Mouse (Mus musculus): ENCODE measurements around the gene Ppp1r2. TPM values are rescaled to one million over a fixed set of nuclear protein-coding genes. Genes with fewer than 3 reads are reported as not detected.

Gene Ppp1r2
- total and polyA plus RNA-seq, 2 experiments from 2014 or later, result 59.6 to 104 TPM

GRCm38 (mm10) chr16:31231591-31231990, 43.5 kb downstream of the Ppp1r2 start:
- Histone ChIP-seq H3K9me3 (ENCODE audit: low read length) (no peaks in the 10 kb centered on the region), H3K9ac (replicated peaks; ENCODE audit: low read length) (no peak overlapping the region), H3K36me3 (ENCODE audit: insufficient read depth, low read length) (no peaks in the 10 kb centered on the region), H3K4me2 (ENCODE audit: low read depth, low read length) (no peak overlapping the region), H3K4me3 (ENCODE audit: low read length) (no peak overlapping the region), H3K27ac (no peak overlapping the region), H3K27me3 (ENCODE audit: insufficient read depth, low read length) (no peaks in the 10 kb centered on the region), H3K4me1 (ENCODE audit: insufficient read depth, low read length) (peaks cover 9% of the 10 kb centered on the region)
- ATAC-seq (no peak), DNase-seq (ENCODE audit: low spot score) (no peak)
- TF ChIP-seq CTCF (IDR thresholded peaks at IDR 0.05; ENCODE audit: low read depth), result no peak
- 80% methylated on average over 5 of the region's 5 CpGs for WGBS

GRCm38 (mm10) chr16:31227746-31228145, 47.3 kb downstream of the Ppp1r2 start:
- DNase-seq (ENCODE audit: low spot score) (no peak), ATAC-seq (no peak)
- H3K27ac ChIP-seq, result no peak overlapping the region
- no peak overlapping the region for H3K4me2 ChIP-seq (ENCODE audit: low read depth, low read length)
- WGBS, result 97% methylated on average over 1 of the region's 1 CpGs
- H3K9ac ChIP-seq (replicated peaks; ENCODE audit: low read length), result no peak overlapping the region
- H3K36me3 ChIP-seq (ENCODE audit: insufficient read depth, low read length), result no peaks in the 10 kb centered on the region
- no peak overlapping the region for H3K4me3 ChIP-seq (ENCODE audit: low read length)
- no peaks in the 10 kb centered on the region for H3K9me3 ChIP-seq (ENCODE audit: low read length)
- no peak for TF ChIP-seq CTCF (IDR thresholded peaks at IDR 0.05; ENCODE audit: low read depth)
- H3K27me3 ChIP-seq (ENCODE audit: insufficient read depth, low read length), result no peaks in the 10 kb centered on the region
- no peaks in the 10 kb centered on the region for H3K4me1 ChIP-seq (ENCODE audit: insufficient read depth, low read length)

GRCm38 (mm10) chr16:31215271-31215670, 59.8 kb downstream of the Ppp1r2 start:
- no peak overlapping the region for H3K4me2 ChIP-seq (ENCODE audit: low read depth, low read length)
- 93% methylated on average over 4 of the region's 4 CpGs for WGBS
- no peaks in the 10 kb centered on the region for H3K27me3 ChIP-seq (ENCODE audit: insufficient read depth, low read length)
- ATAC-seq (no peak), DNase-seq (ENCODE audit: low spot score) (no peak)
- H3K4me3 ChIP-seq (ENCODE audit: low read length), result no peak overlapping the region
- no peak overlapping the region for H3K27ac ChIP-seq
- no peaks in the 10 kb centered on the region for H3K36me3 ChIP-seq (ENCODE audit: insufficient read depth, low read length)
- no peaks in the 10 kb centered on the region for H3K4me1 ChIP-seq (ENCODE audit: insufficient read depth, low read length)
- no peak overlapping the region for H3K9ac ChIP-seq (replicated peaks; ENCODE audit: low read length)
- H3K9me3 ChIP-seq (ENCODE audit: low read length), result no peaks in the 10 kb centered on the region
- no peak for TF ChIP-seq CTCF (IDR thresholded peaks at IDR 0.05; ENCODE audit: low read depth)

GRCm38 (mm10) chr16:31213463-31213862, 61.6 kb downstream of the Ppp1r2 start:
- DNase-seq (ENCODE audit: low spot score), result no peak

GRCm38 (mm10) chr16:31211503-31211902, 63.6 kb downstream of the Ppp1r2 start:
- H3K9ac ChIP-seq (replicated peaks; ENCODE audit: low read length), result no peak overlapping the region
- no peak for TF ChIP-seq CTCF (IDR thresholded peaks at IDR 0.05; ENCODE audit: low read depth)
- no peak for DNase-seq (ENCODE audit: low spot score)
- 56% methylated on average over 9 of the region's 9 CpGs for WGBS
- no peak overlapping the region for H3K4me3 ChIP-seq (ENCODE audit: low read length)
- no peaks in the 10 kb centered on the region for H3K4me1 ChIP-seq (ENCODE audit: insufficient read depth, low read length)
- H3K27me3 ChIP-seq (ENCODE audit: insufficient read depth, low read length), result no peaks in the 10 kb centered on the region
- no peak overlapping the region for H3K27ac ChIP-seq
- H3K9me3 ChIP-seq (ENCODE audit: low read length), result no peaks in the 10 kb centered on the region
- no peak overlapping the region for H3K4me2 ChIP-seq (ENCODE audit: low read depth, low read length)
- ATAC-seq, result no peak
- no peaks in the 10 kb centered on the region for H3K36me3 ChIP-seq (ENCODE audit: insufficient read depth, low read length)

More at GRCm38 (mm10) chr16:31213463-31213862, 61.6 kb downstream of the Ppp1r2 start:
- 84% methylated on average over 6 of the region's 6 CpGs for WGBS
- H3K36me3 ChIP-seq (ENCODE audit: insufficient read depth, low read length), result no peaks in the 10 kb centered on the region
- H3K4me2 ChIP-seq (ENCODE audit: low read depth, low read length), result no peak overlapping the region
- no peaks in the 10 kb centered on the region for H3K9me3 ChIP-seq (ENCODE audit: low read length)
- no peak for ATAC-seq
- H3K4me1 ChIP-seq (ENCODE audit: insufficient read depth, low read length), result no peaks in the 10 kb centered on the region
- no peak overlapping the region for H3K27ac ChIP-seq
- no peak for TF ChIP-seq CTCF (IDR thresholded peaks at IDR 0.05; ENCODE audit: low read depth)
- no peaks in the 10 kb centered on the region for H3K27me3 ChIP-seq (ENCODE audit: insufficient read depth, low read length)
- H3K4me3 ChIP-seq (ENCODE audit: low read length), result no peak overlapping the region
- H3K9ac ChIP-seq (replicated peaks; ENCODE audit: low read length), result no peak overlapping the region

- H3K27me3 ChIP-seq (ENCODE audit: insufficient read depth, low read length), result no peaks in the 10 kb centered on the region
- H3K9ac ChIP-seq (replicated peaks; ENCODE audit: low read length), result no peak overlapping the region
- ATAC-seq (no peak), DNase-seq (ENCODE audit: low spot score) (no peak)
- H3K4me1 ChIP-seq (ENCODE audit: insufficient read depth, low read length), result no peaks in the 10 kb centered on the region
- H3K9me3 ChIP-seq (ENCODE audit: low read length), result no peaks in the 10 kb centered on the region
- no peak for TF ChIP-seq CTCF (IDR thresholded peaks at IDR 0.05; ENCODE audit: low read depth)
- H3K36me3 ChIP-seq (ENCODE audit: insufficient read depth, low read length), result no peaks in the 10 kb centered on the region
- no peak overlapping the region for H3K4me2 ChIP-seq (ENCODE audit: low read depth, low read length)
- WGBS, result 75% methylated on average over 4 of the region's 4 CpGs
- no peak overlapping the region for H3K27ac ChIP-seq
- H3K4me3 ChIP-seq (ENCODE audit: low read length), result no peak overlapping the region
These were observed 64.6 kb downstream of the Ppp1r2 start for GRCm38 (mm10) chr16:31210453-31210852.

- Histone ChIP-seq H3K4me3 (ENCODE audit: low read length) (no peak overlapping the region), H3K9ac (replicated peaks; ENCODE audit: low read length) (no peak overlapping the region), H3K9me3 (ENCODE audit: low read length) (no peaks in the 10 kb centered on the region), H3K4me1 (ENCODE audit: insufficient read depth, low read length) (no peaks in the 10 kb centered on the region), H3K27me3 (ENCODE audit: insufficient read depth, low read length) (no peaks in the 10 kb centered on the region), H3K36me3 (ENCODE audit: insufficient read depth, low read length) (no peaks in the 10 kb centered on the region), H3K4me2 (ENCODE audit: low read depth, low read length) (no peak overlapping the region), H3K27ac (no peak overlapping the region)
- no peak for TF ChIP-seq CTCF (IDR thresholded peaks at IDR 0.05; ENCODE audit: low read depth)
- WGBS, result 83% methylated on average over 5 of the region's 5 CpGs
- DNase-seq (ENCODE audit: low spot score) (no peak), ATAC-seq (no peak)
These were observed 65.2 kb downstream of the Ppp1r2 start for GRCm38 (mm10) chr16:31209911-31210310.
